Mouse (Mus musculus): Measurements from ENCODE around the gene Map3k9.
A peak's percentile ranks its signal among the peaks of the same experiment; 100 is the strongest.

Map3k9 gene

DNA sequence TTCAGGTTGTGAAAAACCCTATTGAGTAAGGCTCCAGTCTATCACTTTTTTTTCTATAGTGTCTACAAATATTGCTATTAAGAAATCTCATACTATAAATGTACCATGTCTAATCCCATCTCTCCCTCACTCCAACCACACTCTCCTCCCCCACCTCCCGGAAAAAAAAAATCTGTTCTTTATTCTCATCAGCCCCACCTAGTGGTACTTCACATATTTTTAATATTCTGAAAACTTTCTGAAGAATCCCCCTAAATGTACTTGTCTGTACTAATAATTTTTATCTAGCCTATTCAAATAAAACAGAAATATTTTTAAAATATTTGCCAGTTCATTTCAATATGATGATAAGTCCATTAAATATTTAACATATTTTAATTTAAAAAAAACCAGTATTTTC lies 78.1 kb downstream of the Map3k9 start:
- DNase-seq (ENCODE audit: low read depth) = peak; percentile 10

- DNase-seq (ENCODE audit: low read depth) = no peak
Observed at GRCm38 (mm10) chr12:81698011-81698410, 83.0 kb downstream of the Map3k9 start.

- DNase-seq (ENCODE audit: low read depth) = no peak
Observed at GRCm38 (mm10) chr12:81691177-81691730, 89.7 kb downstream of the Map3k9 start.

GRCm38 (mm10) chr12:81690751-81691150 lies 90.2 kb downstream of the Map3k9 start:
- no peak for DNase-seq (ENCODE audit: low read depth)

- DNase-seq (ENCODE audit: low read depth) = no peak
Observed at GRCm38 (mm10) chr12:81690111-81690510, 90.9 kb downstream of the Map3k9 start.

- no peak for DNase-seq (ENCODE audit: low read depth)
Observed at GRCm38 (mm10) chr12:81689505-81690056, 91.4 kb downstream of the Map3k9 start.

- DNase-seq (ENCODE audit: low read depth) = peak; percentile 77
Observed at GRCm38 (mm10) chr12:81688537-81688936, 92.4 kb downstream of the Map3k9 start.

DNA sequence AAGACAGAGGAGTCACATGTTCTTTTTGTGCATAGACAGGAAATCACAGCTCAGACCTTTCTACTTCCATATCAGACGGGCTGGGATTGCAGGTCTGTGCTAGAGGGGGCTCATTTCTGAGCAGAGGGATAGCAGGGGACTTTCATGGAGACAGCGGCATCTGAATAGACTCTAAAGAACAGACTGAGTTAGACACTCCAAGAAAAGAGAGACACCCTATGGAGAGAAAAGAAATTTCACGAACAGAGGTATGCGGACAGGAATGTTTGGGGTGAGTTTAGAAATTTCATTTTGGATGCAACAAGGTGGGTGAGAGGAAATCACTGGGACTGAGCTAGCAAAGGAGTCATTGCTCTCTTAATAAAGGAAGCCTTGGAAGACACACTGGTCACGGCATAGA lies 93.1 kb downstream of the Map3k9 start:
- DNase-seq (ENCODE audit: low read depth) = no peak

DNA sequence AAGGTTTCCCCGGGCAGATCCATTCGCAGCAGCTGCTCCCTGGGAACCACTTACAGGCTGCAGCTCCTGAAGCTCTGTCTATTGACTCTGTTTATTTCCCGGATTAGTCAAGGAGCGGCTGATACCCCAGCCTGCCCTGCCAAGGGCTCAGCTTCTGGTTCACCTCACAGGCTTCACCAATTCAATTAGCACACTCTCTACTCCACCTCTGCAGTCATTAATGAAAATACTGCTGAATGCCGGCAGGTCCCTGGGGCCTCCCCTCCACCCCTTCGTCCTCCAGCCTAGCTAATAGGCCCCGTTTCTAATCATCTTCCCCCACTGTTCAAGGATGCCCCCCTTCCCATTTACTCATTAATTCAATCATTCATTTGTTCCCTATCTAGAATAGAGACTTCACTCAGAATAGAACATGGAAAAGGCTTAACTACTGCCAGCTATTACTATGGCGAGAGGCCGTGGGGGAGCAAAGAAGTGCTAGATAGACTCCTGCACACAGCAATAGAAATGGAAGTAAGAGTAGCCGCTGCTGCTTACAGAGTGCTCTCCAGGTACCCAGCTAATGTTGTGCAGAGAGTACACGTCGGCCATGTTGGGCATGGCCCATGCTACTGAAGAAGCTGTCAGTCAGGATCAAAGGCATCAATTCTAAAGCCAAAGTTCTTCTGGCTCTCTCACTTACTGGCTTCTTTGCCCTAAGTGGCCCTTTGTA lies 94.4 kb downstream of the Map3k9 start:
- DNase-seq (ENCODE audit: low read depth) = no peak

GRCm38 (mm10) chr12:81685981-81686380 lies 95.0 kb downstream of the Map3k9 start:
- no peak for DNase-seq (ENCODE audit: low read depth)

DNA sequence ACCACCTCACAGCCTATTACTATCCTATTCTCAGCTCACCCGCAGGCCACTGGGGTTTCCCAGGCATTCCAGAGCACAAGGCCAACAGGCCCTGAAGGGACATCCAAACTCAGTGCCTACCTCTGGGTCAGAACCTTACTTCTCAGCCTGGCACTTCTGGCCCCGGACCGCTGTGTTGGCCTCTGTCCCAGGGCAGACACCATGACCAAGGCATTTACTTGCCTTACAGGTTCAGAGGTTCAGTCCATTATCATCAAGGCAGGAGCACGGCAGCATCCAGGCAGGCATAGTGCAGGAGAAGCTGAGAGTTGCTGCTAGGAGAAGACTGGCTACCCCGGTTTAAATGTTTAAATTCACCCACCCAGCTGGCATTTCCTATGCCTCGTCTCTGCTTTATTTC lies 96.9 kb downstream of the Map3k9 start:
- DNase-seq (ENCODE audit: low read depth) = no peak

- DNase-seq (ENCODE audit: low read depth) = no peak
Observed at GRCm38 (mm10) chr12:81683395-81683794, 97.6 kb downstream of the Map3k9 start.

GRCm38 (mm10) chr12:81679807-81680529 lies 101.0 kb downstream of the Map3k9 start:
- DNase-seq (ENCODE audit: low read depth) = peak; percentile 17

- DNase-seq (ENCODE audit: low read depth) = no peak
Observed at GRCm38 (mm10) chr12:81675557-81675956, 105.4 kb downstream of the Map3k9 start.

Data from 416B (cell line).